11 mouse cellular contexts compared by ENCODE assay signal in genomic region chr17:28298888-28299287, GRCm38 (mm10).
"Had no signal": no experiment of that assay in that cellular context is flagged by ENCODE, and none has a peak within 500 bp of the region (broad histone marks: within the 10 kb centered on the region; RNA-seq: fewer than 3 reads in every experiment).

No protein-coding gene starts in this region.

- H3K27ac ChIP-seq: left cerebral cortex, adult 2 months; liver, embryonic 15.5 days; neural tube, embryonic 12.5 days had no signal

- H3K4me3 ChIP-seq: left cerebral cortex, adult 2 months; liver, embryonic 15.5 days; neural tube, embryonic 12.5 days had no signal

- H3K27me3 ChIP-seq: liver, embryonic 15.5 days; neural tube, embryonic 12.5 days had no signal

- H3K9ac ChIP-seq: liver, embryonic 15.5 days; neural tube, embryonic 12.5 days had no signal

- DNase-seq: kidney, postnatal 14 days; lung, adult 2 months; lung, postnatal 36 days; midbrain, embryonic 14.5 days; thymus, adult 18-20 months; thymus, postnatal 14 days had no signal

- ATAC-seq: lung, postnatal 0 days had no signal

- H3K9me3 ChIP-seq: liver, embryonic 15.5 days; neural tube, embryonic 12.5 days had no signal

- H3K4me2 ChIP-seq: liver, embryonic 11.5 days; liver, embryonic 15.5 days; neural tube, embryonic 12.5 days had no signal
